Mouse (Mus musculus) A20 (cell line): ENCODE measurements around the gene Ciapin1.

ENCODE experiments used
- DNase-seq: peaks from one replicate; pipeline ENCODE4 v3.0.0-alpha.2; 2011; ENCODE audit warnings: low read depth, low spot score

Ciapin1 gene

DNA sequence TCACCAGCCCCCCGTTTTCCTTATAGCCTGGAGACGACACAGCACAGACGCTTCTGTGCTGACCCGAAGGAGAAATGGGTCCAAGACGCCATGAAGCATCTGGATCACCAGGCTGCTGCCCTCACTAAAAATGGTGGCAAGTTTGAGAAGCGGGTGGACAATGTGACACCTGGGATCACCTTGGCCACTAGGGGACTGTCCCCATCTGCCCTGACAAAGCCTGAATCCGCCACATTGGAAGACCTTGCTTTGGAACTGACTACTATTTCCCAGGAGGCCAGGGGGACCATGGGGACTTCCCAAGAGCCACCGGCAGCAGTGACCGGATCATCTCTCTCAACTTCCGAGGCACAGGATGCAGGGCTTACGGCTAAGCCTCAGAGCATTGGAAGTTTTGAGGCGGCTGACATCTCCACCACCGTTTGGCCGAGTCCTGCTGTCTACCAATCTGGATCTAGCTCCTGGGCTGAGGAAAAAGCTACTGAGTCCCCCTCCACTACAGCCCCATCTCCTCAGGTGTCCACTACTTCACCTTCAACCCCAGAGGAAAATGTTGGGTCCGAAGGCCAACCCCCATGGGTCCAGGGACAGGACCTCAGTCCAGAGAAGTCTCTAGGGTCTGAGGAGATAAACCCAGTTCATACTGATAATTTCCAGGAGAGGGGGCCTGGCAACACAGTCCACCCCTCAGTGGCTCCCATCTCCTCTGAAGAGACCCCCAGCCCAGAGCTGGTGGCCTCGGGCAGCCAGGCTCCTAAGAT is 58.4 kb downstream of the Ciapin1 start:
- no peak for DNase-seq

GRCm38 (mm10) chr8:94778895-94779533 is 59.1 kb downstream of the Ciapin1 start:
- no peak for DNase-seq

DNA sequence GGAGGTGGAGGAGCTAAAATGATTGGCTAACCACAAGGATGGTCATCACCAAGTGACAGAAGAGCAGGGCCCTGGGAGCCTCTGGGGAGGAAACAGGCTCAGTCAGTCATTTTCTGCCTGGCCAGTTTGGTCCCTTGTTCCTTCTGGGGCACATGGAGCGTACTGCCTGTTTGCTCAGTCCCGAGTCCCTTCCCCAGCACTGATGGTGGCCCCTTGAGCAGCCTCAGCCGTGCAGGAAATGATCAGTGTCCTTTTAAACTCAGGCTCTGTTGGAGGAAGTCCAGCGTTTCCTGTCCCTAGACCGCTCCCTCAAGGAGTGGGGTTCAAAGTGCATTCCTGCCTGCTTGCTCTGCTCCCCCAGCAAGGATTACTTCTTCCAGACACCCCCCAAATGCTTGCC is 59.7 kb downstream of the Ciapin1 start:
- no peak for DNase-seq

DNA sequence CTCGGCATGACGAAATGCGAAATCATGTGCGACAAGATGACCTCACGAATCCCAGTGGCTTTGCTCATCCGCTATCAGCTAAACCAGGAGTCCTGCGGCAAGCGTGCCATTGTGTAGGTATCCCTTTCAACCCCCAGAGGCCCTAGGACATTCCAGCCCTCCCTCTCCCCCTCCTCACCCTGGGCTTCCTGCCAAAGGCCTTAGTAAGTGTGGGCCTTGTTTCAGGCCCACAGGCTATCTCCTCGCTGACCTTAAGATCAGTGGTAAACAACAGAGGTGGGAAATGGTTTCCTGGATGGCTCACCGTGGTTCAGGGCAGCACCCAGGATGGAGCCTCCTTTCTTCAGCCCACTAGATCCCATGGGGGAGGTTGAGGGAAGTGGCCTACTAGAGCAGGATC is 60.1 kb downstream of the Ciapin1 start:
- DNase-seq: no peak

- no peak for DNase-seq
Observed at GRCm38 (mm10) chr8:94776346-94776745, 61.8 kb downstream of the Ciapin1 start.

- DNase-seq: no peak
Observed at GRCm38 (mm10) chr8:94774601-94775000, 63.6 kb downstream of the Ciapin1 start.

DNA sequence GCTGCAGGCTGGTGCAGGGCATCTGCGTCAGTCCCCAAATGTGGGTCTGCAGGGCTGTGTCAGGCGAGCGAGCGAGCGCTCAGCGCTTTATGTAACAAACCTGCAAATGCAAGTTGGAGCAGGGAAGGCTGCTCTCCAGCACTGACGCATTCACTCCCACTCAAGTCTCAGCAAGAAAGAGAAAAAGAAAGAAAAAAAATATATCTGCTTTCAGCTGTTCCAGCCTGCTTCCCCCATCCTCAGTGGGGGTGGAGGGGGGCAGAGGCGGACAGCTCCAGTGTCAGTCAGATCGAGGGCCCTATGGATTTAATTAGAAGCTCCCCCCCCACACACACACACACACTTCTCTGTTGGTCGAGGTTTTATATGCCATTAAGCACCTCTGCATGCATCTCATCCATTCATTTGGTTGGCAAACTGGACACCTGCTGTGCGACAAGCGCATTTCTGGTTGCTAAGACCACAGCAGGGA is 64.4 kb downstream of the Ciapin1 start:
- no peak for DNase-seq

DNA sequence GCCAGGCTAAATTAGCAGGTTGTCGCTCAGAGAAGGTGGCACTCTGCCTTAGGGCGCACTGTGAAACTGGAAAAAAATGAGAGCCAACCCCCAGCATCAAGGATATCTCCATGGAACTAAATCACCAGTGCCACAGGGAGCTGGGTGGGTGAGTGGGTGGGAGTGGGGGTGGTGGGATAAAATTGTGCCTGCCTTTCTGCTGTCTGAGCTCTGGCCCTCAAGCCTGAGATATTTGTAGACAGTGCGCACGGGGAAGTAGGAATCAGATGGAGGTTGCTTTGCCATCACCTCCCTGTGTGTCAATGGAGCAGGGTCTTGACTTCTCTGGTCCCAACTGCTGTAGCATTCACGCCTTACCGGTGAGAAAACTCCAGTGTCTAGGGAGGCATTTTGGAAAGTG is 65.1 kb downstream of the Ciapin1 start:
- no peak for DNase-seq

GRCm38 (mm10) chr8:94771941-94772670 is 66.1 kb downstream of the Ciapin1 start, which contains the start of gene Cx3cl1:
Cx3cl1 (plus strand) TSS chr8:94772009.
- DNase-seq: no peak

- DNase-seq: no peak
Observed at GRCm38 (mm10) chr8:94770945-94771344, 67.2 kb downstream of the Ciapin1 start.
